Mouse (Mus musculus): ENCODE measurements around the gene Gnat1. TPM values are rescaled to one million over a fixed set of nuclear protein-coding genes. Genes with fewer than 3 reads are reported as not detected.

The Gnat1 gene
- polyA plus RNA-seq, 1 experiment from 2014 or later = 5.8 TPM

DNA sequence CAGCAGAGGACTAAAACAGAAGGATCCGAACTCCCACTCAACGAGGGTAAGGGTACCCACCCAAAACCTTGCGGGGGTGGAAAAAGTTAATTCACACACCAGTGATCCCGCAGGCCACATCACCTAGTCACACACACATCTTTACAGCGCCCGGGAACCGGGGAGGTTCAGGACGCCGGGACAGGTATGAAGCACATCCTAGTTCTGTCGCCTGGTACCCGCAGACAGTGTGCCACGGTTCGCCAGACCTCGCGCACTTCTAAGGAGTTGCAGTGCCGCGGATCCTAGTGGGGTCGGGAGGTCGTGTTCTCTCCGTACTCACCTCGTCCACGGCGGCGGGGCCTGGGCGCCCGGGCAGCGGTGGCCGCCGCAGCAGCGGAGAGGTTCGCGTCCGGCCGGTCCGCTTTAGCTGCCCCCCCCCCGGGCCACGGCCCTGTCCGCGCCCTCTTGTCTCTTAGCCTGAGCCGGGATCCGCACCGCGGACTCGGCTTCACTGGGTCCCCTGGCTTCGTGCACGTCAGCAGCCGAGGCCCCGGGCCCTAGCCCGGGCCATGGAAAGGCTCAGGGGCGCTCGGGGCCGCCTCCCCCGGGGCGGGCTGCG is 29.7 kb upstream of the Gnat1 start:
- Histone ChIP-seq H3K36me3 (replicated peaks; ENCODE audit: insufficient read depth, low read length) (no peaks in the 10 kb centered on the region), H3K4me1 (ENCODE audit: insufficient read depth) (peaks cover 12% of the 10 kb centered on the region; the same call in 1 of the 2 replicates), H3K27ac (ENCODE audit: low read depth) (0 out of 2 replicates have a peak overlapping the region, but pooled peaks have one; percentile 41), H3K4me3 (ENCODE audit: low read depth, low read length) (peak overlapping the region; percentile 57), H3K4me2 (ENCODE audit: low read depth, low read length) (peak overlapping the region; percentile 93), H3K9ac (replicated peaks) (peak overlapping the region; percentile 62), H3K9me3 (ENCODE audit: low read length) (no peaks in the 10 kb centered on the region), H3K27me3 (ENCODE audit: insufficient read depth, low read length) (peaks cover 68% of the 10 kb centered on the region)
- WGBS (ENCODE audit: insufficient replicate concordance) = under 1% methylated on average over 46 of the region's 55 CpGs
- no peak for DNase-seq
- TF ChIP-seq EP300 (IDR thresholded peaks at IDR 0.05; ENCODE audit: low read depth) (no peak), CTCF (IDR thresholded peaks at IDR 0.05; ENCODE audit: low read depth) (no peak)
- peak; percentile 24; the same call in 1 of the 2 replicates for ATAC-seq

- peak overlapping the region; percentile 93 for H3K4me2 ChIP-seq (ENCODE audit: low read depth, low read length)
- DNase-seq (no peak), ATAC-seq (no peak)
- no peak for TF ChIP-seq CTCF (IDR thresholded peaks at IDR 0.05; ENCODE audit: low read depth)
- TF ChIP-seq EP300 (IDR thresholded peaks at IDR 0.05; ENCODE audit: low read depth) = no peak
- peak overlapping the region; percentile 57 for H3K4me3 ChIP-seq (ENCODE audit: low read depth, low read length)
- H3K27ac ChIP-seq (ENCODE audit: low read depth) = no peak overlapping the region
- H3K36me3 ChIP-seq (replicated peaks; ENCODE audit: insufficient read depth, low read length) = no peaks in the 10 kb centered on the region
- H3K27me3 ChIP-seq (ENCODE audit: insufficient read depth, low read length) = peaks cover 68% of the 10 kb centered on the region
- H3K9me3 ChIP-seq (ENCODE audit: low read length) = no peaks in the 10 kb centered on the region
- 7% methylated on average over 21 of the region's 21 CpGs for WGBS (ENCODE audit: insufficient replicate concordance)
- H3K4me1 ChIP-seq (ENCODE audit: insufficient read depth) = peaks cover 15% of the 10 kb centered on the region
- H3K9ac ChIP-seq (replicated peaks) = 0 out of 2 replicates have a peak overlapping the region, but pooled peaks have one; percentile 34
These were observed 29.1 kb upstream of the Gnat1 start for GRCm38 (mm10) chr9:107708439-107709095.

GRCm38 (mm10) chr9:107707701-107708438 is 28.4 kb upstream of the Gnat1 start:
- 9% methylated on average over 17 of the region's 17 CpGs for WGBS (ENCODE audit: insufficient replicate concordance)
- H3K4me3 ChIP-seq (ENCODE audit: low read depth, low read length) = peak overlapping the region; percentile 57
- no peak overlapping the region for H3K27ac ChIP-seq (ENCODE audit: low read depth)
- H3K9ac ChIP-seq (replicated peaks) = no peak overlapping the region
- TF ChIP-seq EP300 (IDR thresholded peaks at IDR 0.05; ENCODE audit: low read depth) (no peak), CTCF (IDR thresholded peaks at IDR 0.05; ENCODE audit: low read depth) (no peak)
- ATAC-seq = no peak
- H3K27me3 ChIP-seq (ENCODE audit: insufficient read depth, low read length) = peaks cover 67% of the 10 kb centered on the region
- peak overlapping the region; percentile 93 for H3K4me2 ChIP-seq (ENCODE audit: low read depth, low read length)
- no peaks in the 10 kb centered on the region for H3K9me3 ChIP-seq (ENCODE audit: low read length)
- H3K4me1 ChIP-seq (ENCODE audit: insufficient read depth) = peaks cover 15% of the 10 kb centered on the region
- DNase-seq = no peak
- no peaks in the 10 kb centered on the region for H3K36me3 ChIP-seq (replicated peaks; ENCODE audit: insufficient read depth, low read length)

GRCm38 (mm10) chr9:107706781-107707211 is 27.3 kb upstream of the Gnat1 start:
- Histone ChIP-seq H3K27ac (ENCODE audit: low read depth) (no peak overlapping the region), H3K4me2 (ENCODE audit: low read depth, low read length) (0 out of 2 replicates have a peak overlapping the region, but pooled peaks have one; percentile 93), H3K4me3 (ENCODE audit: low read depth, low read length) (no peak overlapping the region; the same call in 1 of the 2 replicates), H3K4me1 (ENCODE audit: insufficient read depth) (peaks cover 15% of the 10 kb centered on the region), H3K36me3 (replicated peaks; ENCODE audit: insufficient read depth, low read length) (no peaks in the 10 kb centered on the region), H3K9ac (replicated peaks) (no peak overlapping the region), H3K9me3 (ENCODE audit: low read length) (no peaks in the 10 kb centered on the region), H3K27me3 (ENCODE audit: insufficient read depth, low read length) (peaks cover 61% of the 10 kb centered on the region)
- DNase-seq = no peak
- ATAC-seq = no peak
- TF ChIP-seq EP300 (IDR thresholded peaks at IDR 0.05; ENCODE audit: low read depth) (no peak), CTCF (IDR thresholded peaks at IDR 0.05; ENCODE audit: low read depth) (no peak)
- WGBS (ENCODE audit: insufficient replicate concordance) = 6% methylated on average over 14 of the region's 14 CpGs

GRCm38 (mm10) chr9:107703337-107704122 is 24.0 kb upstream of the Gnat1 start:
- Histone ChIP-seq H3K9me3 (ENCODE audit: low read length) (no peaks in the 10 kb centered on the region), H3K4me3 (ENCODE audit: low read depth, low read length) (no peak overlapping the region), H3K36me3 (replicated peaks; ENCODE audit: insufficient read depth, low read length) (no peaks in the 10 kb centered on the region), H3K27ac (ENCODE audit: low read depth) (no peak overlapping the region), H3K4me1 (ENCODE audit: insufficient read depth) (peaks cover 6% of the 10 kb centered on the region), H3K9ac (replicated peaks) (no peak overlapping the region), H3K27me3 (ENCODE audit: insufficient read depth, low read length) (peaks cover 34% of the 10 kb centered on the region), H3K4me2 (ENCODE audit: low read depth, low read length) (no peak overlapping the region)
- ATAC-seq (0 out of 2 replicates have a peak, but pooled peaks have one; percentile 39), DNase-seq (peak; percentile 42)
- 59% methylated on average over 14 of the region's 14 CpGs for WGBS (ENCODE audit: insufficient replicate concordance)
- TF ChIP-seq EP300 (IDR thresholded peaks at IDR 0.05; ENCODE audit: low read depth) (no peak), CTCF (IDR thresholded peaks at IDR 0.05; ENCODE audit: low read depth) (no peak)

Measured in liver, postnatal 0 days (tissue).